Mouse (Mus musculus) G1E-ER4 (cell line): ENCODE results near the gene Prrt4. TPM values are rescaled to one million over a fixed set of nuclear protein-coding genes. Genes with fewer than 3 reads are reported as not detected.

Experiments used
- GATA1 ChIP-seq: IDR thresholded peaks from one replicate; pipeline ENCODE4 v1.8.0; 2012; ENCODE audit warnings: low read length, inconsistent platforms
- polyA plus RNA-seq: library from polyadenylated mRNA; stranded (reverse); fragments of >175 nt; gene quantifications from 2 replicates; pipeline ENCODE4 v1.2.3, GENCODE M21; 2012

The Prrt4 gene
- polyA plus RNA-seq, 1 experiment: 0.02 TPM

DNA sequence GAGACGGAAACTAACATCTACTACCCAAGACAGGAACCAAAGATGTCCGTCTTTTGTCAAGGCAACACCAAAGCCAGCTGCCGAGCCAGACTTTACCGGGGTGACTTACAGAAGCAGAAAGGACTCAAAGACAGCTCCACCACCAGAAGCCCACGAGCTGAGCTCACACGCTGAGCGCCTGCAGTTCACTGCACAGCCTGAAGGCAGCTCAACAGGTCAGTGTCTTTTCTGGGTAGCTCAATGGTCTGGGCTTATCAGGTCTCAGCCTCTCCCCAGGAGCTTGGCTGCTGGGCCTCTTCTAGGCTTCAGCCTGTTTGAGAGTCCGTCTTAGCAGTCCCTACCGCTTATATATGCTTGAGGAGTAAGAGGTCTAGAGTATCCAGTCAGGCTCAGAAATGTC, 46.3 kb downstream of the Prrt4 start:
- TF ChIP-seq GATA1: no peak

DNA sequence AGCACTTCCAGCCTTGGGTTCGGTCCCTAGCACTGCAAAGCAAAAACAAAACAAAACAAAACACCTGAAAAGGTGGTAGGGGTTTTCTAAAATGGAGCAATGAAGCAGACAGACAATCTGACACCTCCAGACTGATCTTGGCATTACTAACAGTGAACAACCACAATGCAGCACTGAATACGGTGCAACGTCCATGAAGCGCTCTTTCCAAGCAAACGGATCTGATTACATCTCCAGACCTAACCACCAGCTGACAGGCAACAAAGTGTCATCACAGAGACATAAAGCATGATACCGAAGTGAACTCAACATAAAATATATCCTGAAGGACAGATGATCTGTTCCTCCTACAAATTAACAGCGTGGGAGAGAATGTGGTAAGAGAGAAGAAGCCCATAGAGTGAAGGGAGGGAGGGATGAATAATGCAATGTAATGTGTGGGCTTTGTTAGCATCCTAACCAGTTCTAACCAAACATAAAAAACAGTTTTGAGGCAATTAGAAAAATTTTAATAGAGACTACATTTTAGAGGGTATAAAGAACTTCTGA, 52.4 kb downstream of the Prrt4 start:
- no peak for TF ChIP-seq GATA1

DNA sequence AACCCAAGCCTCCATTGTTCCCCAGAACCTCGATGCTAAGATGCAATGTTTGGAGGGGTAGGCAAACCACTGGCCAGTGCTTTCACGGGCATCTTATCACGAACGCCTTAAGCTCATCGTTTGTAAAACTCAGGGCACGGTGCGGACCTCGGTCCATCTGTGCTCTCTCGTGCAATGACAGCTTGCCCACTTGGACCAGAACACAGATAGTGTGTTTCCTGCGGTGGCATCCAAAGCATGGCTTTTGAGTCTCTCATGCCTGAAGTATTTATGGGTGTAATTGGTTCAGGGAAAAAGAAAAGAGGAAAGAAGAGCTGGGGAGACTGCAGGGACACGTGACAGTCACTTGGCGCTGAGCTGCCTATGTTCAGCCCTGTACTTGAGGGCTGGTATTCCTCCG, 59.4 kb downstream of the Prrt4 start:
- TF ChIP-seq GATA1: no peak

Other genes starting within 250 kb of the Prrt4 start
- gene Lep, start 119.4 kb downstream of the Prrt4 start, polyA plus RNA-seq: not detected in 2 replicates
- 23.7 and 28.5 TPM in 2 replicates for gene Rbm28, start 14.6 kb downstream of the Prrt4 start, polyA plus RNA-seq
- gene Impdh1, start 36.8 kb upstream of the Prrt4 start, polyA plus RNA-seq: 69.1 and 81.7 TPM in 2 replicates
- gene Hilpda, start 92.9 kb upstream of the Prrt4 start, polyA plus RNA-seq: 35.8 and 44.6 TPM in 2 replicates
- 0.10 TPM in 1 of 2 replicates, not detected in the other for gene Fam71f2, start 100.0 kb upstream of the Prrt4 start, polyA plus RNA-seq
- not detected in 2 replicates for gene Fam71f1, start 139.6 kb upstream of the Prrt4 start, polyA plus RNA-seq
- 11.3 and 11.7 TPM in 2 replicates for gene Calu, start 168.5 kb upstream of the Prrt4 start, polyA plus RNA-seq
- gene Opn1sw, start 208.9 kb upstream of the Prrt4 start, polyA plus RNA-seq: not detected in 2 replicates
- not detected in 2 replicates for gene Ccdc136, start 216.7 kb upstream of the Prrt4 start, polyA plus RNA-seq